Mouse (Mus musculus): ENCODE results near the gene Fstl5. TPM values are rescaled to one million over a fixed set of nuclear protein-coding genes. Genes with fewer than 3 reads are reported as not detected.
"Not testable (repeated sequence)": the region's sequence is repeated elsewhere in the genome, so short reads cannot be mapped to it uniquely, and the experiment has no call there.

Gene Fstl5
- total RNA-seq, 2 experiments from 2014 or later = not detected

- no peak for ATAC-seq (replicated peaks; ENCODE audit: poor library complexity, severe bottlenecking)
Measured at GRCm38 (mm10) chr3:76468147-76468546, 394.1 kb downstream of the Fstl5 start.

DNA sequence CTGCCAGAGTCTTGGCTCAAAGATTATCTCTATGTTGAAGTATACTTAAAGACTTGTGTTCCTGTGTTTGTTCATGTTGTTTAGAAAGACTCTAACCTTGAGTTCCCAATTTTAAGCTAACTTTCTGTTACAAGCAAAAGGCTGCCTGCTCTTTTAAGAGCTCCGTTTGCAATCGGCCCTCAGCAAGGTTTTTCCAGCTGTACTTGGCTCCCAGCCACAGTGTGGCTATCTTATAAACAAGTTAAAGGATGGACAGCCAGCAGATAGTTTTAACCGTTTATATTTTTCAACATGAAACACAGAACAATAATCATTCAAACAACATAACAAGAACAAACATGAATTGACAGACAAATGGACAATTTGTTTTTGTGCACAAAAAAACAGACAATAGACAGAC, 433.8 kb downstream of the Fstl5 start:
- not testable (repeated sequence) for ATAC-seq (replicated peaks; ENCODE audit: poor library complexity, severe bottlenecking)

DNA sequence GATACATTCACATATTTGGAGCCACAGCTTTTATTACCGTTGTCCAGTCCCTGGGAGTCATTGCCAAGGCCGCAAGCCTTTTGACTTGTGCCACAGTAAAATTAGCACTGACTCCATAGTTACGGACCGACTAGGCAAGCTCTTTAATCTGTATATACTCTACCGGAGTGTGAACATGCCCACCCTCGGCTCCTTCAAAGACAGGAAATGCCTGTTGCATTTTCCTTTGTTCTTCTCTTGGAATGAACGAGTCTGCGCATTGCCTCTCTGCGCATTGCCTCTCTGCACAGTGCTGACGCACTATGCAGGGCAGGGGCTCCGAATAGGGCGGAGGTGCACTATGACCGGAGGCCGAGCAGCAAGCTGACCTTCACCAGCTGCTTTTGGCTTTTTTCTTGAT, 434.7 kb downstream of the Fstl5 start:
- no peak for ATAC-seq (replicated peaks; ENCODE audit: poor library complexity, severe bottlenecking)

- ATAC-seq (replicated peaks; ENCODE audit: poor library complexity, severe bottlenecking) = no peak
Measured at GRCm38 (mm10) chr3:76567346-76567745, 493.3 kb downstream of the Fstl5 start.

GRCm38 (mm10) chr3:76572478-76572877, 498.4 kb downstream of the Fstl5 start:
- ATAC-seq (replicated peaks; ENCODE audit: poor library complexity, severe bottlenecking) = no peak

GRCm38 (mm10) chr3:76572920-76573541, 499.0 kb downstream of the Fstl5 start:
- no peak for ATAC-seq (replicated peaks; ENCODE audit: poor library complexity, severe bottlenecking)

DNA sequence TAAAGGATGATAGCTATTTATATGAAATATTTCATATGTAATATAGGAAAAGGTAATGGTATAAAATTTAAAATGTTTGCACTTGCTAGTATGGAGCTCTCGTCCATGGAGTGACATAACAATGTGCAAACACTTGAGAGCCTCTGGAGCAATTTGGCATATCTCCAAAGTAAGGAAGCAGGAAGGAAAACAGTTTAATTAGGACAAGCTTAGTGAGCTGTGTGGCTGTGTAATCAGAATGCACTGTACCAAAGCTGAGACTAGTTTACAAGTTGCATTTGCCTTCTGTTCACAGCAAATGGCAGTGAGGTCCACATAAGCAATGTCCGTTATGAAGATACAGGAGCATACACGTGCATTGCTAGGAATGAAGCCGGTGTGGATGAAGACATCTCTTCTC, 519.1 kb downstream of the Fstl5 start:
- no peak for ATAC-seq (replicated peaks; ENCODE audit: poor library complexity, severe bottlenecking)

GRCm38 (mm10) chr3:76620044-76620443, 546.0 kb downstream of the Fstl5 start:
- ATAC-seq (replicated peaks; ENCODE audit: poor library complexity, severe bottlenecking) = no peak

DNA sequence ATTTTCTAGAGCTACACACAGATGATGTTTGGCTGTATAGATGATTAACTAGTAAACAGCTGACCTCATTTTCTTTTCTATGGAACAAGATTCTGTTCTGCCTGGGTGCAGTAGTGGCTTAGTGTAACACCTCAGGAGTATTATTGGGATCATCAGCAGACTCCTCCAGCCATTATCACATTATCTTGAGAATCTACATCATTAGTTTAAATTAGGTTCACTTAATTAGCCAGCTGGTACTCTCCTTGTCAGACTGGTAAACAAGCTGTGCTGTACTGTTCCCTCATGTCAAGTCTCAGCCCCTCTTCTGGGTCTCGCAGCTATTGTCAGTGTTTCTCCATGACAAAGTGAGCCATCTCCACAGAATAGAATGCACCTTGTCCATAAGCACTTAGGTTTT, 580.2 kb downstream of the Fstl5 start:
- no peak for ATAC-seq (replicated peaks; ENCODE audit: poor library complexity, severe bottlenecking)

GRCm38 (mm10) chr3:76670859-76671258, 596.8 kb downstream of the Fstl5 start:
- no peak for ATAC-seq (replicated peaks; ENCODE audit: poor library complexity, severe bottlenecking)

DNA sequence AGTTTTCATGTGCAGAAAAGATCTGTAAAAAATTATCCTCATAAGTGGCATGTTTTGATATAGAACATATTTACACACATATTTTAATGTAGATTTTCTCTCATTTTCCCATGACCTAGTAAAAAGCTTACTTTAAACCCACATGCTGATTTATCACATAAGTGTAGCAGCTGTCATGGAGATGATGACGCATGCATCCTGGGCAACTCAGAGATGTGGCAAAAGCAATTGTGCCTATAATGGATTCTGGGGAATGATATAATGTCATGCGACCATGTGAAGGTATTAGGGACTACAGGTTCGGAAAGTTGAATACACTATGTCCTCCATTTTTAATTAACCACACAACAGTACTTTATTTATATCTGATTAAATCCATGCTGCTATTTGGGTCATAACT, 601.9 kb downstream of the Fstl5 start:
- ATAC-seq (replicated peaks; ENCODE audit: poor library complexity, severe bottlenecking) = no peak

DNA sequence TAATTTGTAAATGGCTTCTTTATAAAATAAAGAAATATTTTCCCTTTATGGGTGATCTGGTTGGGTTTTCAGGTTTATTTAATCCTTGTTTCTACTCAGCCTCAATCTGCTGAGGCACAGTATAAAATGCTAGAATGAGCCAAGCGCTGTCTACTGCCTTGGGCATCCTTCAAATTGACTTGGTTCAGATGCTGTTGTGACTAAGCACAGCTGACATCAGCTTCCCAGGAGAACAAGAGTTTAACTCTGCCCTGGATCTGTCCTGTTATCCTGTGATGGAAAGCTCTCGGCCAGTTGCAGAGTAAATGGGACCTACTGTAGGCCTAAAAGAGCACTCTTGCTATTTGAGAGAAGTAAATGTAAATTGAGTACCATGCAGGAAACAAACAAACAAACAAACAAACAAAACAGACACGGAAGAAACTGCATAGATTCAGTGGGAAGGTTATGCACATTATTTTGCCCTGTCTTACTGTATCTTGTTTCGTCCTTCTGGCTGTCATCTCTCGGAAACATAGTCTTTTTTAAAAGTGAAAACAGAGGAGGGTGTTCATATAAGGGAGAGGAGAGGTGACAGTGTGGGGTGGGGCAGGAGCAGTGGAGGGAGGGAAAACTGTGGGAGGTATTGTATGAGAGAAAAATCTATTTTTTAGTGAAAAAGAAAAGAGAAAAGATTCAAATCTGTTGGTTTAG, 605.9 kb downstream of the Fstl5 start:
- ATAC-seq (replicated peaks; ENCODE audit: poor library complexity, severe bottlenecking) = no peak

GRCm38 (mm10) chr3:76680546-76680883, 606.4 kb downstream of the Fstl5 start:
- ATAC-seq (replicated peaks; ENCODE audit: poor library complexity, severe bottlenecking) = no peak

DNA sequence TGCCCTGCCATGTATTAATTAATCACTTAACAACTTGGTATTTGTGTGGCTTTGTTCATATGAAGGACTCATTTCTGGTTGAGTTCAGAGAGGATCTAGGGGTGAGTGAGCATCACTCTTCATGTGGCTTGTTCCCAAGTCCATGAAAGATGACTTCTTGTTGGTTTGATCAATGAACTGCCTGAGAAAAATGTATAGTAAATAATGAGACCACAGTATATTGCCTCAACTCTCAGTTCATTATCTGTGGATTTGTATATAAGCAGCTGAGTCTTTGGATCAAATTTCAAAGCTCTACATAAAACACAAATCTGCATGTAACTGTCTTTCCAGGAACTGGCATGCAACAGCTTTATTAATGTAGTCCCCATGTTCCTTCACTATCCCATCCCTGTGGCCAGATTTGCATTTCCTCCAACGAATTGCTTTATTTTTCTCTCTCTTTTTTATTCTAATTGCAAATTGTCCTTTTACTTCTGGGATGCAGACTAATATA, 623.1 kb downstream of the Fstl5 start:
- ATAC-seq (replicated peaks; ENCODE audit: poor library complexity, severe bottlenecking) = no peak

DNA sequence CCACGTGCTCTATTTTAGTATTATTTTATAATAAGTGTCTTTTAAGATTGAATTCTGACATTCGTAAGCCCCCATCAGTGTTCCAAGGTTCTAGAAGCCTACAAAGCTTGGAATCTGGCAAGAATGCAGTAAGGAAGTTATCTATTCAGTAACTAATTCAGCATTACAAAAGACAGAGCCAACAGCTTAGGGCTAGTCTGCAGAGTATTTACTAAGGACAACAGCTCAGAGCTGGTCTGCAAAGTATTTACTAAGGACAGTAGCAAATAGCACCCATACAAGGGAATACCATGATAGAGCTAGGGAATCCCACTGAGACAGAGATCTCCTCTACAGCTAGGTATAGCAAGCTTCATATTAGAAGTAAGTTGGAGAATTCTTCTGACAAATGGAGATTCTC, 665.2 kb downstream of the Fstl5 start:
- no peak for ATAC-seq (replicated peaks; ENCODE audit: poor library complexity, severe bottlenecking)

Other genes starting within 250 kb of the Fstl5 start
- gene Golim4, start 117.3 kb upstream of the Fstl5 start, total RNA-seq (2014; fragmentation: Nextera tagmentation) = 36.6 and 52.1 TPM in 2 replicates
- gene Golim4, start 117.3 kb upstream of the Fstl5 start, total RNA-seq (2017) = 38.9 and 53.7 TPM in 2 replicates